Mouse (Mus musculus) intestine, embryonic 14.5 days (tissue): ENCODE results near the gene Fancc. TPM values are rescaled to one million over a fixed set of nuclear protein-coding genes. Genes with fewer than 3 reads are reported as not detected.

Experiments used
- ATAC-seq: fragments of 200-750 bp; cut with Nextera tagmentation; replicated peaks from 2 replicates; pipeline ENCODE4 v1.8.0; 2017; ENCODE audit warnings: low read depth, moderate number of reproducible peaks, moderate TSS enrichment, moderate library complexity; ENCODE audit not compliant: low FRiP score, low TSS enrichment
- DNase-seq: peaks from one replicate; pipeline ENCODE4 v3.0.0-alpha.2; 2018; ENCODE audit warnings: low spot score
- H3K27ac ChIP-seq: fragments of 300-500 bp; sonication (generic); 2 replicates; pipeline ENCODE4 v1.5.1; 2014; ENCODE audit warnings: low read depth, mild to moderate bottlenecking, control low read depth
- H3K27me3 ChIP-seq: fragments of 300-500 bp; sonication (generic); replicated peaks from 2 replicates; pipeline ENCODE4 v1.6.1; 2014; ENCODE audit warnings: low read length, control low read depth; ENCODE audit not compliant: control insufficient read depth, insufficient read depth
- H3K36me3 ChIP-seq: fragments of 300-500 bp; sonication (generic); 2 replicates; pipeline ENCODE4 v1.6.1; 2014; ENCODE audit warnings: low read length, control low read depth; ENCODE audit not compliant: control insufficient read depth, insufficient read depth
- H3K4me1 ChIP-seq: fragments of 300-500 bp; sonication (generic); replicated peaks from 2 replicates; pipeline ENCODE4 v1.6.1; 2014; ENCODE audit warnings: low read length, control low read depth, mixed read lengths; ENCODE audit not compliant: control insufficient read depth, insufficient read depth
- H3K4me2 ChIP-seq: fragments of 300-500 bp; sonication (generic); 2 replicates; pipeline ENCODE4 v1.6.1; 2014; ENCODE audit warnings: low read length
- H3K4me3 ChIP-seq: fragments of 300-500 bp; sonication (generic); 2 replicates; pipeline ENCODE4 v1.5.1; 2014; ENCODE audit warnings: low read depth, low read length, control low read depth, mixed read lengths
- H3K9ac ChIP-seq: fragments of 300-500 bp; sonication (generic); 2 replicates; pipeline ENCODE4 v1.6.1; 2014; ENCODE audit warnings: mild to moderate bottlenecking, low read length
- H3K9me3 ChIP-seq: fragments of 300-500 bp; sonication (generic); 2 replicates; pipeline ENCODE4 v1.6.1; 2016; ENCODE audit warnings: low read length, control low read depth; ENCODE audit not compliant: control insufficient read depth
- WGBS: fragments of 180-500 bp; shearing (Covaris S2); extraction: QIAGEN DNeasy Blood & Tissue Kit; methylation state at CpG from one replicate; pipeline ENCODE4 v1.1.7; 2014; 5-methylcytosine and 5-hydroxymethylcytosine counted together
- polyA plus RNA-seq: library from polyadenylated mRNA; unstranded; fragments of >200 nt; fragmentation: Nextera tagmentation; extraction: Ambion mirVana; gene quantifications from 2 replicates; pipeline ENCODE4 v1.2.1, GENCODE M21; 2014

The Fancc gene
- polyA plus RNA-seq, 1 experiment from 2014 or later, result 18.3 TPM

GRCm38 (mm10) chr13:63534981-63535380 lies 37.9 kb upstream of the Fancc start:
- Histone ChIP-seq H3K36me3 (peaks cover 100% of the 10 kb centered on the region), H3K9ac (no peak overlapping the region), H3K4me3 (no peak overlapping the region), H3K27me3 (no peaks in the 10 kb centered on the region), H3K27ac (no peak overlapping the region), H3K9me3 (no peaks in the 10 kb centered on the region), H3K4me1 (peaks cover 19% of the 10 kb centered on the region; the same call in 1 of the 2 replicates), H3K4me2 (no peak overlapping the region)
- 59% methylated on average over 4 of the region's 4 CpGs for WGBS
- no peak for DNase-seq
- ATAC-seq, result no peak

DNA sequence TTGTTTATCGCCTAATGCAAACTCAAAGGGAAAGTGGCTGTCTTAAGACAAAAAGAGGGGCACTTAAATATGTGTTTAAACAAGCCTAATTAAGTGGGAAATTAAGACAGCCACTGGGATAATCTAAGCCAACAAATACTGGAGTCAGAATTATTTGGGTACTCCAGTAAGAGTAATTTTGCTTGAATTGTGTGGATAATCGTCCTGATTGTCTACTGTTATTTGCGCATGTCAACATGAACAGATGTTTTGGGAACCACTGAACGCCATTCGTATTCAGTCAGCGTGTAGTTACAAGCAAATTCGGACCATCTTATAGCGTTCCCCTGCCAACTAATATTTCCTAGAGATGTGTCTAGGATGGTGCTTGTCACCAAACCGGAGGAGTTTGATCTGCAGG lies 33.8 kb upstream of the Fancc start:
- Histone ChIP-seq H3K36me3 (peaks cover 90% of the 10 kb centered on the region), H3K27me3 (no peaks in the 10 kb centered on the region), H3K4me2 (no peak overlapping the region), H3K27ac (no peak overlapping the region), H3K4me1 (peaks cover 59% of the 10 kb centered on the region), H3K9ac (no peak overlapping the region), H3K4me3 (no peak overlapping the region), H3K9me3 (no peaks in the 10 kb centered on the region)
- ATAC-seq, result no peak
- DNase-seq, result no peak
- WGBS, result 73% methylated on average over 9 of the region's 9 CpGs

GRCm38 (mm10) chr13:63530371-63530764 lies 33.3 kb upstream of the Fancc start:
- Histone ChIP-seq H3K4me1 (peaks cover 64% of the 10 kb centered on the region), H3K9ac (no peak overlapping the region), H3K27ac (no peak overlapping the region), H3K4me2 (no peak overlapping the region), H3K4me3 (no peak overlapping the region), H3K27me3 (no peaks in the 10 kb centered on the region), H3K36me3 (peaks cover 90% of the 10 kb centered on the region), H3K9me3 (no peaks in the 10 kb centered on the region)
- DNase-seq, result no peak
- 53% methylated on average over 3 of the region's 3 CpGs for WGBS
- ATAC-seq, result no peak

DNA sequence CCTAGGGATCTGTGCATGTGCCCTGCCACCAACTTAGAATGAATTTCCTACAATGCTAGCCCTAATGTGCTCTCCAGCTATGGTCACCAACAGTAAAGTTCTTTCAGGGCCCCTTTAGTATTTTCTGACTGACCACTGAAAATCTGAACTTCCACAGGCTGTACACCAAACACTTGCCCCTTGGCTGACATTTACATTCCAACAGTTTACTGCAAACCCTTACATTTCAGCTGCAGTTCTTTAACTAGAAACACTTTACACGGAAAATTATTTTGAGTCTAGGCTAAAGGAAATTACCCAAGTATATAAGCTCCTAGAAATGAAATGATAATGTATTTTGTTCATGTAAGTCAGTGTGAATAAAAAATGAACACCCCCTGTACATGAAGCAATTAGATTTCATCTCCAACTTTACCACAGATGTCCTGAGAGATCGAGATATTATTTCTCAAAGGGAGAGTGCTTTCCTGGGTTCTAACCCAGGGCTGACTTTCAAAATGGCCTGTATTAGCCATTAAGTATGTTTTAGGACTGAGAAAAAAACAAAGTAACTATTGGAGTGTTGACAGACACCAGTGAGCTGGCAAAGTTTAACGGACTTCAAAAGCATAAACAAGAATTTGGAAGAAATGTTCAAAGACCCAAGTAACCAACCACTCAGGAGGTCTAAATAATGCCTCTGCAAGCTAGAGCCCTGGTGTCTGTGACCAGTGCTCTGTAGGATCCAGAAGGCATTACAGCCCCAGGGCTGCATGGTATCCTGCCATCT lies 32.7 kb upstream of the Fancc start:
- no peaks in the 10 kb centered on the region for H3K9me3 ChIP-seq
- H3K36me3 ChIP-seq, result peaks cover 90% of the 10 kb centered on the region
- H3K27ac ChIP-seq, result peak overlapping the region; percentile 57; the same call in 1 of the 2 replicates
- peaks cover 70% of the 10 kb centered on the region for H3K4me1 ChIP-seq
- no peak overlapping the region for H3K4me2 ChIP-seq
- no peak overlapping the region for H3K9ac ChIP-seq
- DNase-seq, result no peak
- H3K27me3 ChIP-seq, result no peaks in the 10 kb centered on the region
- H3K4me3 ChIP-seq, result no peak overlapping the region
- ATAC-seq, result no peak
- 37% methylated on average over 3 of the region's 3 CpGs for WGBS

- no peak overlapping the region for H3K9ac ChIP-seq
- H3K9me3 ChIP-seq, result no peaks in the 10 kb centered on the region
- no peaks in the 10 kb centered on the region for H3K27me3 ChIP-seq
- no peak for DNase-seq
- H3K4me3 ChIP-seq, result 0 out of 2 replicates have a peak overlapping the region, but pooled peaks have one; percentile 2
- peaks cover 77% of the 10 kb centered on the region for H3K4me1 ChIP-seq
- no peak for ATAC-seq
- WGBS, result 7% methylated on average over 2 of the region's 2 CpGs
- H3K36me3 ChIP-seq, result peaks cover 90% of the 10 kb centered on the region
- H3K27ac ChIP-seq, result peak overlapping the region; percentile 57
- H3K4me2 ChIP-seq, result no peak overlapping the region
Observed at GRCm38 (mm10) chr13:63528852-63529251, 31.8 kb upstream of the Fancc start.

GRCm38 (mm10) chr13:63528164-63528675 lies 31.1 kb upstream of the Fancc start:
- H3K9ac ChIP-seq, result no peak overlapping the region
- ATAC-seq (no peak), DNase-seq (no peak)
- H3K4me1 ChIP-seq, result peaks cover 84% of the 10 kb centered on the region
- H3K27ac ChIP-seq, result peak overlapping the region; percentile 57
- no peak overlapping the region for H3K4me3 ChIP-seq
- no peaks in the 10 kb centered on the region for H3K27me3 ChIP-seq
- no peaks in the 10 kb centered on the region for H3K9me3 ChIP-seq
- H3K4me2 ChIP-seq, result no peak overlapping the region
- peaks cover 90% of the 10 kb centered on the region for H3K36me3 ChIP-seq
- WGBS, result 17% methylated on average over 5 of the region's 5 CpGs

- Histone ChIP-seq H3K27me3 (no peaks in the 10 kb centered on the region), H3K4me3 (no peak overlapping the region), H3K4me1 (peaks cover 76% of the 10 kb centered on the region), H3K27ac (peak overlapping the region; percentile 91), H3K9me3 (no peaks in the 10 kb centered on the region), H3K4me2 (0 out of 2 replicates have a peak overlapping the region, but pooled peaks have one; percentile 11), H3K36me3 (peaks cover 86% of the 10 kb centered on the region), H3K9ac (no peak overlapping the region)
- ATAC-seq, result peak; percentile 68
- 27% methylated on average over 11 of the region's 11 CpGs for WGBS
- DNase-seq, result peak; percentile 69
Observed at GRCm38 (mm10) chr13:63525571-63526197, 28.6 kb upstream of the Fancc start.

- H3K9me3 ChIP-seq, result no peaks in the 10 kb centered on the region
- H3K9ac ChIP-seq, result 0 out of 2 replicates have a peak overlapping the region, but pooled peaks have one; percentile 7
- H3K4me3 ChIP-seq, result no peak overlapping the region
- peak overlapping the region; percentile 25 for H3K4me2 ChIP-seq
- H3K4me1 ChIP-seq, result peaks cover 68% of the 10 kb centered on the region
- peaks cover 86% of the 10 kb centered on the region for H3K36me3 ChIP-seq
- ATAC-seq, result peak; percentile 45
- WGBS, result 28% methylated on average over 25 of the region's 25 CpGs
- peak; percentile 67 for DNase-seq
- peak overlapping the region; percentile 91 for H3K27ac ChIP-seq
- H3K27me3 ChIP-seq, result no peaks in the 10 kb centered on the region
Observed at GRCm38 (mm10) chr13:63524608-63525570, 27.8 kb upstream of the Fancc start.
